Mouse (Mus musculus): ENCODE measurements around the gene Vmn2r63. TPM values are rescaled to one million over a fixed set of nuclear protein-coding genes. Genes with fewer than 3 reads are reported as not detected.

Gene Vmn2r63
- polyA plus RNA-seq (2014; fragmentation: Illumina TruSeq; extraction: RNeasy Lipid Tissue Mini Kit (QIAGEN cat#74804); ENCODE audit: low replicate concordance): not detected

DNA sequence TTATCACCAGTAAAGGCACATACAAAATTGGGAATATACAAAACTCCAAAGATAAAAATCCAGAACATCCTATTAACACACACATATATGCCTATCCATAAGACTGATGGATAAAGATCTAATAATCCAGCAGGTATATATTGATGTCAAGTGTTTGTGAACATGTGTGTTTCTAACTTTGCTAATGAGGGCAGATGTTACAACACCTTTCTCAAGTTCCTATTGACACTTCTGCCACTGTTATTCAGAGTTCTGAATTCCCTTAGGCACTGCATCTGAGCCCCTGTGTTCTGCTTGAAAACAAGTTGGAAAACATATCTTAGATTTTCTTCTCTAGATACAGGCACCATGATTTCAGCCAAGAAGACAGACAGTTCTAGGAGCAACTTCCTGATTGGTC is at the start of gene Vmn2r63:
Vmn2r63 (minus strand) TSS at position 101 of the 400 bp plus-strand sequence.

DNA sequence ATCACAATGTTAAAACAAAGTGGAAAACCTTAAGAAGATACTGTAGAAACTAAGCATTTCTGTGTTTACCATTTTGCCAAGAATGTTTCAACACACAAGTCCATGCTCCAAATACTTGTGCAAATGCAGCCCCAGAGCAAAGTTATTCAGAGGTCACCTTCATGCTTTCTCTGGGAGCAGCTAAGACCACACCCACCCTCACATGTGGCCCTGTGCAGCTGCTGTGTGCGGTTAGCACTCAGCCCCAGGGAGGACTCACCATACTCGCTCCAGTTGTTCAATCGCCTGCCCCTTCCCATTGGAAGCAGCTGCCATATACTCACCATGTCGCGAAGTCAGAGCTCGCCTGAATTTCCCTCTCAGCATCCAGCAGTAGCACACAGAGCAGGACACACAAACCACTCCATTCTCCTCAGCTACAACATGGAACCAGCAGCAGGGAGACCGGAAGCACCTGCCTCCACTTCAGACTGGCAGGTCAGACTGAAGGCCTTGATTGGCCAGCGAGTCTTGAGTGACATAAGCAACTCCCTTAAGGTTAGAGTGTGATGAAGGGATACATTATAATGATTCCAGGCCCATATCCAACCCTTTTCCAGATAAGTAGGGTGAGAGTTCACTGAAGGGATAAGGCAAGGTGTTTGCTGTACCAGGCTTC is 66.7 kb downstream of the Vmn2r63 start, which contains the start of gene Gm2381:
Gm2381 (minus strand) TSS at position 434 of the 658 bp plus-strand sequence.

Other genes with a start within 250 kb of the Vmn2r63 start
- 21.9 TPM for gene Zfp975, start 241.1 kb downstream of the Vmn2r63 start, polyA plus RNA-seq (2014; fragmentation: Illumina TruSeq; extraction: RNeasy Lipid Tissue Mini Kit (QIAGEN cat#74804); ENCODE audit: low replicate concordance)
- 0.30 TPM for gene Gm17067, start 206.8 kb downstream of the Vmn2r63 start, polyA plus RNA-seq (2014; fragmentation: Illumina TruSeq; extraction: RNeasy Lipid Tissue Mini Kit (QIAGEN cat#74804); ENCODE audit: low replicate concordance)
- not detected for gene Vmn2r62, start 140.3 kb downstream of the Vmn2r63 start, polyA plus RNA-seq (2014; fragmentation: Illumina TruSeq; extraction: RNeasy Lipid Tissue Mini Kit (QIAGEN cat#74804); ENCODE audit: low replicate concordance)
- not detected for gene Gm2381, start 66.6 kb downstream of the Vmn2r63 start, polyA plus RNA-seq (2014; fragmentation: Illumina TruSeq; extraction: RNeasy Lipid Tissue Mini Kit (QIAGEN cat#74804); ENCODE audit: low replicate concordance)
- not detected for gene Gm9268, start 84.9 kb upstream of the Vmn2r63 start, polyA plus RNA-seq (2014; fragmentation: Illumina TruSeq; extraction: RNeasy Lipid Tissue Mini Kit (QIAGEN cat#74804); ENCODE audit: low replicate concordance)
- not detected for gene Zfp936, start 180.4 kb upstream of the Vmn2r63 start, polyA plus RNA-seq (2014; fragmentation: Illumina TruSeq; extraction: RNeasy Lipid Tissue Mini Kit (QIAGEN cat#74804); ENCODE audit: low replicate concordance)

All from small intestine, adult 10 weeks (tissue).